Mouse (Mus musculus): Measurements from ENCODE around the gene AC153137.1. TPM values are rescaled to one million over a fixed set of nuclear protein-coding genes. Genes with fewer than 3 reads are reported as not detected.
"Not testable (repeated sequence)": the region's sequence is repeated elsewhere in the genome, so short reads cannot be mapped to it uniquely, and the experiment has no call there.

Gene AC153137.1
- total RNA-seq (2014; fragmentation: Nextera tagmentation) (not detected in 2 replicates), total RNA-seq (2017) (0.17 TPM in 1 of 2 replicates, not detected in the other), polyA plus RNA-seq (2012) (not detected in 2 replicates)

GRCm38 (mm10) chr1:30977868-30978267, at the start of gene AC153137.1:
AC153137.1 (minus strand) TSS chr1:30977968.
- DNase-seq (ENCODE audit: low spot score); H3K9me3 ChIP-seq (replicated peaks); H3K27me3 ChIP-seq (ENCODE audit: insufficient read depth, low read length); ATAC-seq (ENCODE audit: extremely low read depth, insufficient number of reproducible peaks, low FRiP score, poor library complexity, severe bottlenecking); H3K4me1 ChIP-seq (ENCODE audit: insufficient read depth, low read depth, low read length); H3K4me3 ChIP-seq (ENCODE audit: low read depth, low read length); H3K36me3 ChIP-seq (replicated peaks): not testable (repeated sequence)

GRCm38 (mm10) chr1:31023173-31023572, 45.4 kb upstream of the AC153137.1 start:
- no peak for TF ChIP-seq GATA2 (IDR thresholded peaks at IDR 0.05; ENCODE audit: borderline replicate concordance, low read depth, low read length)
- ATAC-seq (ENCODE audit: extremely low read depth, insufficient number of reproducible peaks, low FRiP score, poor library complexity, severe bottlenecking) (no peak), DNase-seq (ENCODE audit: low spot score) (no peak)
- Histone ChIP-seq H3K27me3 (ENCODE audit: insufficient read depth, low read length) (no peaks in the 10 kb centered on the region), H3K4me1 (ENCODE audit: insufficient read depth, low read depth, low read length) (no peaks in the 10 kb centered on the region), H3K36me3 (replicated peaks) (no peaks in the 10 kb centered on the region), H3K4me3 (ENCODE audit: low read depth, low read length) (no peak overlapping the region), H3K9me3 (replicated peaks) (no peaks in the 10 kb centered on the region)

GRCm38 (mm10) chr1:31019283-31019682, 41.5 kb upstream of the AC153137.1 start:
- ATAC-seq (ENCODE audit: extremely low read depth, insufficient number of reproducible peaks, low FRiP score, poor library complexity, severe bottlenecking) (no peak; the same call in 1 of the 2 replicates), DNase-seq (ENCODE audit: low spot score) (no peak)
- no peaks in the 10 kb centered on the region for H3K4me1 ChIP-seq (ENCODE audit: insufficient read depth, low read depth, low read length)
- TF ChIP-seq GATA1 (IDR thresholded peaks at IDR 0.05; ENCODE audit: borderline replicate concordance, low read length): no peak
- TF ChIP-seq POLR2AphosphoS5 (IDR thresholded peaks at IDR 0.05; ENCODE audit: insufficient replicate concordance, low read depth, low read length): no peak
- TF ChIP-seq CTCF (IDR thresholded peaks at IDR 0.05; ENCODE audit: low read depth, low read length): no peak
- TF ChIP-seq TAL1 (conservative IDR thresholded peaks at IDR 0.05; ENCODE audit: low read depth, low read length): no peak
- no peak for TF ChIP-seq GATA2 (IDR thresholded peaks at IDR 0.05; ENCODE audit: borderline replicate concordance, low read depth, low read length)
- H3K27me3 ChIP-seq (ENCODE audit: insufficient read depth, low read length): no peaks in the 10 kb centered on the region
- no peak overlapping the region for H3K4me3 ChIP-seq (ENCODE audit: low read depth, low read length)
- no peaks in the 10 kb centered on the region for H3K9me3 ChIP-seq (replicated peaks)
- no peaks in the 10 kb centered on the region for H3K36me3 ChIP-seq (replicated peaks)

GRCm38 (mm10) chr1:31017377-31017776, 39.6 kb upstream of the AC153137.1 start:
- H3K4me3 ChIP-seq (ENCODE audit: low read depth, low read length): no peak overlapping the region
- no peak for DNase-seq (ENCODE audit: low spot score)
- no peaks in the 10 kb centered on the region for H3K4me1 ChIP-seq (ENCODE audit: insufficient read depth, low read depth, low read length)
- H3K9me3 ChIP-seq (replicated peaks): no peaks in the 10 kb centered on the region
- H3K27me3 ChIP-seq (ENCODE audit: insufficient read depth, low read length): no peaks in the 10 kb centered on the region
- no peaks in the 10 kb centered on the region for H3K36me3 ChIP-seq (replicated peaks)
- ATAC-seq (ENCODE audit: extremely low read depth, insufficient number of reproducible peaks, low FRiP score, poor library complexity, severe bottlenecking): no peak
- TF ChIP-seq TAL1 (conservative IDR thresholded peaks at IDR 0.05; ENCODE audit: low read depth, low read length) (no peak), GATA1 (IDR thresholded peaks at IDR 0.05; ENCODE audit: borderline replicate concordance, low read length) (no peak), CTCF (IDR thresholded peaks at IDR 0.05; ENCODE audit: low read depth, low read length) (no peak), POLR2AphosphoS5 (IDR thresholded peaks at IDR 0.05; ENCODE audit: insufficient replicate concordance, low read depth, low read length) (no peak), GATA2 (IDR thresholded peaks at IDR 0.05; ENCODE audit: borderline replicate concordance, low read depth, low read length) (no peak)

GRCm38 (mm10) chr1:31016068-31016467, 38.3 kb upstream of the AC153137.1 start:
- Histone ChIP-seq H3K4me1 (ENCODE audit: insufficient read depth, low read depth, low read length) (no peaks in the 10 kb centered on the region), H3K4me3 (ENCODE audit: low read depth, low read length) (no peak overlapping the region), H3K9me3 (replicated peaks) (no peaks in the 10 kb centered on the region), H3K27me3 (ENCODE audit: insufficient read depth, low read length) (no peaks in the 10 kb centered on the region), H3K36me3 (replicated peaks) (no peaks in the 10 kb centered on the region)
- ATAC-seq (ENCODE audit: extremely low read depth, insufficient number of reproducible peaks, low FRiP score, poor library complexity, severe bottlenecking) (no peak), DNase-seq (ENCODE audit: low spot score) (no peak)
- TF ChIP-seq POLR2AphosphoS5 (IDR thresholded peaks at IDR 0.05; ENCODE audit: insufficient replicate concordance, low read depth, low read length): no peak

- TF ChIP-seq POLR2AphosphoS5 (IDR thresholded peaks at IDR 0.05; ENCODE audit: insufficient replicate concordance, low read depth, low read length): no peak
- TF ChIP-seq GATA2 (IDR thresholded peaks at IDR 0.05; ENCODE audit: borderline replicate concordance, low read depth, low read length): no peak
- no peak for TF ChIP-seq TAL1 (conservative IDR thresholded peaks at IDR 0.05; ENCODE audit: low read depth, low read length)
- no peak for TF ChIP-seq GATA1 (IDR thresholded peaks at IDR 0.05; ENCODE audit: borderline replicate concordance, low read length)
- no peak for TF ChIP-seq CTCF (IDR thresholded peaks at IDR 0.05; ENCODE audit: low read depth, low read length)
- no peak for DNase-seq (ENCODE audit: low spot score)
- Histone ChIP-seq H3K9me3 (replicated peaks) (no peaks in the 10 kb centered on the region), H3K27me3 (ENCODE audit: insufficient read depth, low read length) (no peaks in the 10 kb centered on the region), H3K36me3 (replicated peaks) (no peaks in the 10 kb centered on the region), H3K4me1 (ENCODE audit: insufficient read depth, low read depth, low read length) (no peaks in the 10 kb centered on the region), H3K4me3 (ENCODE audit: low read depth, low read length) (no peak overlapping the region)
- no peak for ATAC-seq (ENCODE audit: extremely low read depth, insufficient number of reproducible peaks, low FRiP score, poor library complexity, severe bottlenecking)
Measured at GRCm38 (mm10) chr1:31015261-31015660, 37.5 kb upstream of the AC153137.1 start.

DNA sequence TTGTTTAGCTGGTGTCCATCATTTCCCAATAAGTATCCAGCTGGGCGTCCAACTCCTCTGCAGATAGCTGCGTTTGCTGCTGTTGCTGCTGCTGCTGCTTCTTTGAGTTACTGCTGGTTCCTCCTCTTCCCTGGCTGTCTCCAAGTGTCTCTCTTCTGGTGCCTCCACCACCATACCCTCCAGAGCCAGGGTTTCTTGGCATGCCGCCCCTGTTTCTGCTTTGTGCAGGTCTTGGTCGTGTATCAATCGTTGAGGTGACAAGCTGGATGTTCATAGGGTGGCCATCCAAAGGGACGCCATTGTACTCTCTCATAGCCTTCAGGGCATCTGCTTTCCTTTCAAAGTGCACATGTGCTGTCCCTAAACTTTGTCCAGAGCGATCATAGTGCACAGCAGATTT, 529 bp downstream of the AC153137.1 start:
- H3K4me3 ChIP-seq (ENCODE audit: low read depth, low read length); DNase-seq (ENCODE audit: low spot score); H3K4me1 ChIP-seq (ENCODE audit: insufficient read depth, low read depth, low read length); ATAC-seq (ENCODE audit: extremely low read depth, insufficient number of reproducible peaks, low FRiP score, poor library complexity, severe bottlenecking); H3K9me3 ChIP-seq (replicated peaks); H3K27me3 ChIP-seq (ENCODE audit: insufficient read depth, low read length); H3K36me3 ChIP-seq (replicated peaks): not testable (repeated sequence)
